Mouse (Mus musculus) megakaryocyte, adult 5-6 weeks (primary cell): ENCODE measurements around the gene Mtfp1. TPM values are rescaled to one million over a fixed set of nuclear protein-coding genes. Genes with fewer than 3 reads are reported as not detected.
"Not testable (repeated sequence)": the region's sequence is repeated elsewhere in the genome, so short reads cannot be mapped to it uniquely, and the experiment has no call there.

Source experiments
- ATAC-seq: 2 replicates; pipeline ENCODE4 v1.8.0; 2016; ENCODE audit warnings: mild to moderate bottlenecking, inconsistent platforms; ENCODE audit not compliant: poor library complexity, severe bottlenecking
- total RNA-seq, 2 experiments: library from RNA; stranded (forward) in 1 of 2; stranded (reverse) in 1 of 2; fragments of 153-499, 151-499 nt in 1 of 2; fragments of 221-1000, 200-1000 nt in 1 of 2; gene quantifications; 2 replicates each; pipeline versions ENCODE4 v1.2.3 to v1.2.4; 2015 to 2017

Gene Mtfp1
- total RNA-seq, 2 experiments from 2014 or later: 1.1 to 1.8 TPM

- ATAC-seq: peak; percentile 20; the same call in 1 of the 2 replicates
These were observed 21.4 kb upstream of the Mtfp1 start for GRCm38 (mm10) chr11:4116458-4117141.

GRCm38 (mm10) chr11:4115407-4115806, 20.2 kb upstream of the Mtfp1 start:
- ATAC-seq: no peak

- not testable (repeated sequence) for ATAC-seq
These were observed 19.3 kb upstream of the Mtfp1 start for GRCm38 (mm10) chr11:4114541-4114940.

GRCm38 (mm10) chr11:4113970-4114369, 18.7 kb upstream of the Mtfp1 start:
- ATAC-seq: no peak

- ATAC-seq: no peak
These were observed 18.3 kb upstream of the Mtfp1 start for GRCm38 (mm10) chr11:4113496-4113895.

- no peak for ATAC-seq
These were observed 17.6 kb upstream of the Mtfp1 start for GRCm38 (mm10) chr11:4112861-4113260.

- ATAC-seq: no peak
These were observed 16.8 kb upstream of the Mtfp1 start for GRCm38 (mm10) chr11:4112033-4112432.

GRCm38 (mm10) chr11:4108691-4109090, 13.4 kb upstream of the Mtfp1 start:
- no peak for ATAC-seq

GRCm38 (mm10) chr11:4107901-4108300, 12.7 kb upstream of the Mtfp1 start:
- ATAC-seq: not testable (repeated sequence)

- ATAC-seq: no peak
These were observed 10.2 kb upstream of the Mtfp1 start for GRCm38 (mm10) chr11:4105444-4105843.

- no peak for ATAC-seq
These were observed 9.7 kb upstream of the Mtfp1 start for GRCm38 (mm10) chr11:4104989-4105388.

GRCm38 (mm10) chr11:4103522-4103921, 8.3 kb upstream of the Mtfp1 start:
- no peak for ATAC-seq

- ATAC-seq: no peak
These were observed 6.6 kb upstream of the Mtfp1 start for GRCm38 (mm10) chr11:4101851-4102250.

GRCm38 (mm10) chr11:4099447-4099846, 4.2 kb upstream of the Mtfp1 start:
- no peak for ATAC-seq

- ATAC-seq: no peak
These were observed 3.6 kb upstream of the Mtfp1 start for GRCm38 (mm10) chr11:4098816-4099215.

- no peak for ATAC-seq
These were observed 2.9 kb upstream of the Mtfp1 start for GRCm38 (mm10) chr11:4098120-4098519.

GRCm38 (mm10) chr11:4097091-4097621, 1.9 kb upstream of the Mtfp1 start:
- ATAC-seq: no peak

- ATAC-seq: peak; percentile 94
These were observed 1.1 kb upstream of the Mtfp1 start for GRCm38 (mm10) chr11:4096054-4096984.

GRCm38 (mm10) chr11:4094378-4095170, 671 bp downstream of the Mtfp1 start:
- ATAC-seq: 0 out of 2 replicates have a peak, but pooled peaks have one; percentile 17

- ATAC-seq: no peak
These were observed 1.5 kb downstream of the Mtfp1 start for GRCm38 (mm10) chr11:4093459-4094377.
